Mouse (Mus musculus): ENCODE data around the gene Slc30a2.
A peak's percentile ranks its signal among the peaks of the same experiment; 100 is the strongest.

Gene Slc30a2

DNA sequence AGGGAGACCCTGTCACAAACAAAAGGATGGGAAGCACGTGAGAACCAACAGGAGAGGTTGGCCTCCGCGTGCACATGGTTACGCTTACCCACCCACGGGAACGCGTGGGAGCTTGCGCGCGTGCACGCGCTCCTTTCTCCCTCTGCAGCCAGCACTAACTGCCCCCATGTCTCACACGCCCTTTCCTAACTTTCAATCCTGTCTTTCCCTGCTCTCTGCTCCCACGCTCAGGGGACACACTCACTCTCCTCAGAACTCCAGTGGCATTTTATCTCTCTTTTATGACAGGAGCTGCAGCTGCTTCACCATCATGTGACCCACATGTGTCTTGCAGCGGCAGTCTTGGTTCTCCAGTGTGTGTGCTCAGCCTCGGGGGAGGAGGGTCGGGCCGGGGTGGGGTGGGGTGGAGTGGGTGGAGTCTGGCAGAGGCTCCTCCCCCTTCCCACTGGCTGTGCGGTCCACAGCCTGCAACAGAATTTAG is 58.2 kb downstream of the Slc30a2 start:
- DNase-seq: peak; percentile 58 to 69

DNA sequence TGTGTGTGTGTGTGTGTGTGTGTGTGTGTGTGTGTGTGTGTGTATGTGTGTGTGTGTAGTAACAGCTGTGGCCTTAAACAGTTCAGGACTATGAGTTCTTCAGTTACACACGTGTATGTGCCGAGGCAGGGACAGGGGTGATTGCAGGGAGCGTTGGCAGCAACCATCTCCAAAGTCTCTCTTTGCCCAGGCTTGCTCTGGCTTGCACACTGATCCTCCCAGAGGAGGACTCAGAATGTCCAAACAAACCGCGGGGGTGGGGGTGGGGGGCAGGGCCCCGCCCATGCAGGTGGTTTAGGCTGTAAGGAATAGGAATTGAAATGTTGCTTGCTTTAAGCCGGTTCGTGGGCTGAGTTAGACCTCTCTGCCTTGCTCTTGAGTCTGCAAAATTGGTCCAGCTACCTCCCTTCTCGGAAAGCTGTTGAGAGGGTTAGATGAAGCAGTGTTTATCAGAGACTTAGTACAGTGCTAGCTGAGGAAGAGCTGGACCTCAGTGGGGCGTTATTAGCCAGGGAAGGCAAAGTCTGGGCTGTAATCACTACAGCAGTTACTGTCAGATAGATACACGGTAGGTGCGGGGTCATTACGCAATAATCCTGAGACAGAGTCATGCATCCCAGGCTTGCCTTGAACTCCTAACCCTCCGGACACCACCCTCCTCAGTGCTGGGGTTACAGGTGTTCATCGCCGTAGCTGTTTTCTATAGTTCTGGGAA is 59.0 kb downstream of the Slc30a2 start:
- no peak for DNase-seq

DNA sequence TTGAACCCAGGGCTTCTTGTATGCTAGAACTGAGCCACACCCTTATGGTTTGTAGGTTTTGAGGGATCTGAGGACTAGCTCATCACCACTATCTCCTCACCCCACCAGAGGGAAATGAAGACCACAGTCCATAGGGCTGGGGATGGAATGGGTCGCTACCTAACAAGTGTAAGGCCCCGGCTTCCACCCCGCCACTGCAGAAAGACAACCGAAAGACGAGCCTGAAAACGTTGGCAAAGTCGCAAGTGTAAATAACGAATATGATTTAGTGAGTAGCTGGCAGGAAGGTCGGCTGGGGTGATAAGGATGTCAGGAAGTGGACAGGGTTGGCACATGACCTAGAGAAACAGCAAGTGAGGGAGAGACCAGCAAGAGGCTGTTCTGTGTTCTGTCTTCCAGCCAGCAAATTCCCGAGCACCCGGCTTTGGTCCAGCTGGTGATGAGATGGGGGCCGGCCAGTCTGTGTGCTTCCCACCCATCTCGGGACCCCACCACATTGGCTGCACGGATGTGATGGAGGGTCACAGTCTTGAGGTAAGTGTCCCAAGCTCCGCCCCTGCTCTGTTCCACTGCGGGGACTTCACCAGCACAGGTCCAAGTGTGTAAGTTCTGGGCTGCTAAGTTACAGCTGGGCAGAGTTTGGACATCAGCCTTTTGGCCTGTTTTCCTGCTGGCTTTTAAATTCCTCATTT is 59.7 kb downstream of the Slc30a2 start:
- no peak for DNase-seq

DNA sequence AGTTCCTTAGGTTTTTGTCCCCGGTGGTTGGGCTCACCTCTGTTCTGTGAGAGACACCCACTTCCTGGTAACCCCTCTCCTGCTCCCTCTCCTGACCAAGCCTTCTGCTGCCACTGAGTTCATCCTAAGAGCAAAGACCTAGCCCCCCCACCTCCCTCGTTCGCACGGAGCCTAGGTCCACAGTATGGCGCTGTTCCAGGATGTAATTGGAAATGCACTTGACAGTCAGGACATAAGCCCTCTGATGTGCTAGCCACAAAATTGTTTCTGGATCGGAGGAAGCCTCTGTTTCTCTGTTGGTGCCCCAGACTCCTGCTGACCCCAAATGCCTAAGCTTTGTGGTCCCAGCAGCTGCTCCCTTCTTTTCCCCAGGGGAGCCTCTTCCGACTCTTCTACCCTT is 60.7 kb downstream of the Slc30a2 start:
- DNase-seq: no peak

Measured in thymus, adult 18-20 months (tissue).